Mouse (Mus musculus): ENCODE results near the gene Zc3hav1. TPM values are rescaled to one million over a fixed set of nuclear protein-coding genes. Genes with fewer than 3 reads are reported as not detected.
A peak's percentile ranks its signal among the peaks of the same experiment; 100 is the strongest.

The Zc3hav1 gene
- total RNA-seq, 2 experiments from 2014 or later, result 12.6 to 15.3 TPM

DNA sequence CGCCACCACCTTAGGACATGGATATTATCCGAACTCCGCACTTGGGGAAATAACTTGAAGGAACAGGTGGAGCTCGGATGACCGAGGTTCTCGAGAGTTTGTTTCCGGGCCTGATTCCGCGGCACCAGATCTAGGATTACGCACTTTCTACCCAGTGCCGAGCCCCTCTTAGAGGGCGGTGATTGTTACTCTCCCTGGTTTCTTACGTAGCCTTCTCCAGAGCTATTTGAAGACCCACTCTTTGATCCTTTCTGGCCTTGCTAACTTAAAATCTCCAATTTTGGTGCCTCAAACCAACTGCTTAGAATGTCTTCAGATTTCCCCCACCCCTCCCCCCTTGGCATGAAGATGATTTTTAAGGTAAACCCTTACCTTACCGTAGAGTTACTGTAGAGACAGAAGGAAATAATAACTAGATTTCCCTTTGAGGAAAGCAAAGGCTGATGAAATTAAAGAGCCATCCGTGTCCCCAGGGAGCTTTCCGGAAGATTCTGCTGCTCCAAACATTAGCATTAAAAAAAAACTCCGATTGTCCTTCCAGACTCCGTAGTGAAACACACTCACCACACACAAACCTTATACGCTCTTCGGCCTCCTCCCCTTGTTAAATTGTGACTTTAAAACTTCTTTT lies 435 bp upstream of the Zc3hav1 start:
- intact Hi-C loops (cut with DNase I), result loop anchor here (5.0 kb wide), 2 partner anchors 58 to 77 kb away; partner anchors contain the start of genes Ubn2 and Zc3hav1l
- no peak for DNase-seq (ENCODE audit: low spot score)

DNA sequence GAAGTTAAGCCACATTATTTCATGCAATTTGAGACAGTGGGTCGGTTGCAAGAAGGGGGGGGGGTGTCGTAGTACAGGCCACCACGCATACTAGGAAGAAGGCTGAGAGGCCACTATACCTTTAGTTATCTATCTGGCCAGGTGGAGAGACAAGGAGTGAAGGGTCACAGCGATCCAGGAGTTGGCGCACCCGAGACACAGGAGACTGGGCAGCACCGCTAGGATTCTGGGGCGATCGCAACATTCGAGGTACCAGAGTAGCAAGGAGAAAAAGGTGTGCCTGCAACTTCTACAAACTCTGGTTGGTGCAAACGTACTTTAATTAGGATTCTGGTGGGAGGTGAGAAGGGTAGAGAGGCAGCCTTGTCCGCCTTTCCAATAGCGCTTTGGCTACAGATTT lies 1.2 kb downstream of the Zc3hav1 start:
- intact Hi-C loops (cut with DNase I), result loop anchor here (5.0 kb wide), 1 partner anchor 79 kb away; the partner anchor contains the start of gene Ubn2

GRCm38 (mm10) chr6:38352451-38352850 lies 2.0 kb downstream of the Zc3hav1 start:
- no peak for DNase-seq (ENCODE audit: low spot score)
- intact Hi-C loops (cut with DNase I), result loop anchor here (5.0 kb wide), 1 partner anchor 80 kb away; the partner anchor contains the start of gene Ubn2

More for the DNA sequence above, 1.2 kb downstream of the Zc3hav1 start:
- no peak for DNase-seq (ENCODE audit: low spot score)

GRCm38 (mm10) chr6:38351930-38352329 lies 2.5 kb downstream of the Zc3hav1 start:
- DNase-seq (ENCODE audit: low spot score), result no peak
- intact Hi-C loops (cut with DNase I), result loop anchor here (5.0 kb wide), 1 partner anchor 80 kb away; the partner anchor contains the start of gene Ubn2

- intact Hi-C loops (cut with DNase I), result loop anchor here (5.0 kb wide), 1 partner anchor 82 kb away; the partner anchor contains the start of gene Ubn2
- DNase-seq (ENCODE audit: low spot score), result no peak
Measured at GRCm38 (mm10) chr6:38349806-38350205, 4.6 kb downstream of the Zc3hav1 start.

GRCm38 (mm10) chr6:38348811-38349453 lies 5.5 kb downstream of the Zc3hav1 start:
- DNase-seq (ENCODE audit: low spot score), result no peak
- intact Hi-C loops (cut with DNase I), result no loop called here

DNA sequence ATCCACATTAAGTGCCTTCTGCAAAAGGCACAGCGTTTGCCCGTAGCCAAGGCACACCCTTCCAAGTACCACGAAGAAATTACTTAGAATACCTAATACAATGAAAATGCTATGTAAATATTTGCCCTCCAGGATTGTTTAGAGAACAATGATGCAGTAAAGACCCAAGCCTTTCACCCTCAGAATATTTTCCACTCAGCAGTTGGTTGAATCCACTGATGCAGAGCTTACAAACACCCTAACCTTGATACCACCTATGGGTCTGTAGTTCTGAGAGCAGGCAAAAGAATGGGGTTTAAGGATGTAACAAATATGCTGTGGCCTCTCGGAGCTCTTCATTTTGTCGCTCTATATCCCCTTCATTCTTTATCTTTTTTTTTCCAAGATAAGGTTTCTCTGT lies 6.5 kb downstream of the Zc3hav1 start:
- intact Hi-C loops (cut with DNase I), result no loop called here
- DNase-seq (ENCODE audit: low spot score), result no peak

GRCm38 (mm10) chr6:38345796-38346195 lies 8.6 kb downstream of the Zc3hav1 start:
- peak; percentile 63 for DNase-seq (ENCODE audit: low spot score)

GRCm38 (mm10) chr6:38344006-38344670 lies 10.3 kb downstream of the Zc3hav1 start:
- intact Hi-C loops (cut with DNase I), result no loop called here
- DNase-seq (ENCODE audit: low spot score), result no peak

More at GRCm38 (mm10) chr6:38345796-38346195, 8.6 kb downstream of the Zc3hav1 start:
- intact Hi-C loops (cut with DNase I), result no loop called here

DNA sequence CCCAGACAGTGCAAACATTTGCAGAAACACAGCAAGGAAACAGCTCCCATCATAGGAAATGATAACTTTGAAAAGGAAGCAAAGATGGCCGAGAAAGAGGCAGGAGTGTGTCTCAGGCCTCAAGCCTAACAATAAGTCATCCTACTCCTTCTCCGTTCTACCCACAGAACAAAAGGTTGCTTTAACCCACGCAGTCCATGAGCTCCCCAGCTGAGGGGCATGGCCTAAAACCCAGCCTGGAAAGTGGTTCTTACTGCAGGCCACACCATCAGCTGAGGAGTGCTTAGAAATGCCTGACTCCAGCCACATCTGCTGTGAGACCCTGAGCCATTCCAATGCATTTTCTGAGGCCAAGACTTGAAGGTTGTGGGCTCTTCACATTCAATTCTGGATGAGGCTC lies 10.8 kb downstream of the Zc3hav1 start:
- no peak for DNase-seq (ENCODE audit: low spot score)
- intact Hi-C loops (cut with DNase I), result no loop called here

GRCm38 (mm10) chr6:38342666-38342992 lies 11.8 kb downstream of the Zc3hav1 start:
- intact Hi-C loops (cut with DNase I), result no loop called here

GRCm38 (mm10) chr6:38341751-38342665 lies 12.4 kb downstream of the Zc3hav1 start:
- DNase-seq (ENCODE audit: low spot score), result no peak
- intact Hi-C loops (cut with DNase I), result no loop called here

More at GRCm38 (mm10) chr6:38342666-38342992, 11.8 kb downstream of the Zc3hav1 start:
- DNase-seq (ENCODE audit: low spot score), result no peak

- intact Hi-C loops (cut with DNase I), result no loop called here
- DNase-seq (ENCODE audit: low spot score), result no peak
Measured at GRCm38 (mm10) chr6:38339078-38339477, 15.3 kb downstream of the Zc3hav1 start.

DNA sequence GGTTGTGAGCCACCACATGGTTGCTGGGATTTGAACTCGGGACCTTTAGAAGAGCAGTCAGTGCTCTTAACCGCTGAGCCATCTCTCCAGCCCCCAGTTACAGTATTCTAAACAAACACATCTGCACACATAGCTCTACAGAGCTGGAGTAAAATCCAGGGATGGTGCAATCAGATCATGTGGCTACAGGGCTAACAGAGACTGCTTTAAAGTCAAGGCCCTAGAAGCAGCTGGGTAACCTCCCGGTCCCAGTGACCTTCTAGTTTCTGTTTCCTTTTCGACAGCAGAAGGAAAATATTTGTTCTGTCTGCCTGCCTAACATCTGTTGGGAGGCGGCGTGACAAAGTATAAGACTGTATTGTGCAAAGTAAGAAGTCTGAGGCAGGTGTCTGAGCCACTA lies 16.5 kb downstream of the Zc3hav1 start:
- intact Hi-C loops (cut with DNase I), result no loop called here
- no peak for DNase-seq (ENCODE audit: low spot score)

DNA sequence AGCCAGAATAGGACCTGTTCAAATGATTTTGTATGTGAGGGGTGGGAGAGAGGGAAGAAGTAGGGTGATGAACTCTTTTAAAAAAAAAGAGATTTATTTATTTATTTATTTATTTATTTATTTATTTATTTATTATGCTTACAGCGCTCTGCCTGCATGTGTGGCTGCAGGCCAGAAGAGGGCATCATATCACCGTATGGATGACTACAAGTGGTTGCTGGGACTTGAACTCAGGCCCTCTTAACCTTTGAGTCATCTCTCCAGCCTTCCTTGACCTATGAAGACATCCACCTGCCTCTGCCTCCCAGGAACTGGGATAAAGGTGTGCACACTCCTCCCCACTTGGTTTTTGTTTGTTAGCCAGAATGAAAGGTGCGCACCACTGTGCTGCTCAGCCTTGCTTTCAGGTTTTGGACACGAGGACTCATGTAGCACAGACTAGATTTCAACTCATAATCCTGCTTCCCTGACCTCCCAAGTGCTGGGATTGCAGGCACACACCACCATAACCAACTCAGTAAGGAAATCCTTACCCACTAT lies 17.2 kb downstream of the Zc3hav1 start:
- intact Hi-C loops (cut with DNase I), result no loop called here
- DNase-seq (ENCODE audit: low spot score), result no peak

GRCm38 (mm10) chr6:38335264-38335663 lies 19.1 kb downstream of the Zc3hav1 start:
- DNase-seq (ENCODE audit: low spot score), result no peak
- intact Hi-C loops (cut with DNase I), result no loop called here

DNA sequence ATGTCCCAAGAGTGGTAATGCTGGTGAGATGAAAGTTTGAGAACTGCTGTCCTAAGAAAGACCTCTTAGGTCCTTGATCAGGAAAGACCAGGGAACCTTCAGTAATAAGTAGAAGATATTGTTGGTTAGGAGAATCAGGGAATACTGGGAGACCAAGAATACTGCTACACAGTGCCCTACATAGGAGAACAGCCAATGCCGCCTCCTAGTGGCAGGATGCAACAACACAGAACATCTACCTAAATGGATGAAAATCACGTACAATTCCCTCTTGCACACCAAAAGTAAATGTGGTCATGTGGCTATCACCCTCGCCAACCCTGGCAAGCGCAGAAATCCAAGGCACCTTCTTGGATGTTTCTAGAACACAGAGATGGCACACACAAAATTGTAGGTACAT lies 27.8 kb downstream of the Zc3hav1 start:
- intact Hi-C loops (cut with DNase I), result loop anchor here (2.0 kb wide), 1 partner anchor 166 kb away; no protein-coding TSS in a partner anchor
- no peak for DNase-seq (ENCODE audit: low spot score)

GRCm38 (mm10) chr6:38320621-38321020 lies 33.8 kb downstream of the Zc3hav1 start:
- DNase-seq (ENCODE audit: low spot score), result no peak

DNA sequence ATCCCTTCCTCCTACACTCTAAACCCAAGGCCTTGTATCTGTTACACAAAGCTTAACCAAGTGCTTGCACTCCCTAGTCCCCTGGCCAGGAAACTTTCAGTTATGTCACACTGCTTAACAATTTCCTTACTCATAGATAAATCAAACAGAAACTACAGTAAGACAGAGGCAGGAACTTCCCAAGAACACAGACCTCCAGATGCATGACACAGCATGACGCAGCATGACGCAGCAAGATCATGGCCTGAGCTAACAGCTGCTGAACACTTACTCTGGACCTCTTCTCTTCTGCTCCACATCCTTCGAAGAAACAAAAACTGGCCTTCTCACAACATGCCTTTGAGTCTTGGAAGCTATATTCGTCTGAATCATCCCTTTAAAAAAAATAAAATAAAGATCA lies 38.4 kb downstream of the Zc3hav1 start:
- no peak for DNase-seq (ENCODE audit: low spot score)
- intact Hi-C loops (cut with DNase I), result no loop called here

More at GRCm38 (mm10) chr6:38320621-38321020, 33.8 kb downstream of the Zc3hav1 start:
- intact Hi-C loops (cut with DNase I), result no loop called here

All from heart, postnatal 25 days (tissue).